Mouse (Mus musculus): Measurements from ENCODE around the gene Agxt.
A peak's percentile ranks its signal among the peaks of the same experiment; 100 is the strongest.

Agxt gene

GRCm38 (mm10) chr1:93150907-93151661 lies 16.0 kb downstream of the Agxt start:
- DNase-seq (ENCODE audit: low spot score in 2 of 2) = no peak

- DNase-seq (ENCODE audit: low spot score in 2 of 2) = no peak
These were observed 22.5 kb downstream of the Agxt start for GRCm38 (mm10) chr1:93157566-93157965.

- no peak for DNase-seq (ENCODE audit: low spot score in 2 of 2)
These were observed 23.9 kb downstream of the Agxt start for GRCm38 (mm10) chr1:93158916-93159315.

- no peak for DNase-seq (ENCODE audit: low spot score in 2 of 2)
These were observed 24.8 kb downstream of the Agxt start for GRCm38 (mm10) chr1:93159566-93160500.

GRCm38 (mm10) chr1:93160501-93161133 lies 25.6 kb downstream of the Agxt start, which contains the start of gene 2310007B03Rik:
Gene 2310007B03Rik (minus strand): TSS chr1:93160948.
- DNase-seq (ENCODE audit: low spot score in 2 of 2) = no peak

GRCm38 (mm10) chr1:93161350-93161749 lies 26.3 kb downstream of the Agxt start:
- DNase-seq (ENCODE audit: low spot score in 2 of 2) = no peak

- DNase-seq (ENCODE audit: low spot score in 2 of 2) = no peak
These were observed 26.9 kb downstream of the Agxt start for GRCm38 (mm10) chr1:93161921-93162320.

- DNase-seq (ENCODE audit: low spot score in 2 of 2) = no peak
These were observed 27.5 kb downstream of the Agxt start for GRCm38 (mm10) chr1:93162588-93162987.

GRCm38 (mm10) chr1:93165447-93165846 lies 30.4 kb downstream of the Agxt start:
- no peak for DNase-seq (ENCODE audit: low spot score in 2 of 2)

GRCm38 (mm10) chr1:93166346-93167079 lies 31.5 kb downstream of the Agxt start:
- DNase-seq (ENCODE audit: low spot score in 2 of 2) = no peak

- DNase-seq (ENCODE audit: low spot score in 2 of 2) = no peak
These were observed 33.3 kb downstream of the Agxt start, which contains the start of gene Crocc2 for GRCm38 (mm10) chr1:93168295-93168775. Gene Crocc2 (plus strand): TSS chr1:93168725.

GRCm38 (mm10) chr1:93173665-93174064 lies 38.6 kb downstream of the Agxt start:
- DNase-seq (ENCODE audit: low spot score in 2 of 2) = no peak

GRCm38 (mm10) chr1:93174399-93174798 lies 39.4 kb downstream of the Agxt start:
- peak; percentile 39 to 56 for DNase-seq (ENCODE audit: low spot score in 2 of 2)

- DNase-seq (ENCODE audit: low spot score in 2 of 2) = no peak
These were observed 40.8 kb downstream of the Agxt start for GRCm38 (mm10) chr1:93175849-93176248.

- no peak for DNase-seq (ENCODE audit: low spot score in 2 of 2)
These were observed 41.7 kb downstream of the Agxt start for GRCm38 (mm10) chr1:93176525-93177332.

GRCm38 (mm10) chr1:93182281-93182680 lies 47.2 kb downstream of the Agxt start:
- no peak for DNase-seq (ENCODE audit: low spot score in 2 of 2)

GRCm38 (mm10) chr1:93184071-93184828 lies 49.2 kb downstream of the Agxt start:
- DNase-seq (ENCODE audit: low spot score in 2 of 2) = no peak

- DNase-seq (ENCODE audit: low spot score in 2 of 2) = no peak
These were observed 55.8 kb downstream of the Agxt start for GRCm38 (mm10) chr1:93190726-93191305.

- DNase-seq (ENCODE audit: low spot score in 2 of 2) = no peak
These were observed 59.9 kb downstream of the Agxt start for GRCm38 (mm10) chr1:93194961-93195360.

Data from natural killer cell, adult 2 months (primary cell).